Mouse (Mus musculus): ENCODE measurements around the gene Bod1l.

Bod1l gene

GRCm38 (mm10) chr5:41758671-41759639 lies 85.2 kb downstream of the Bod1l start:
- DNase-seq (ENCODE audit: low read depth in 1 of 2, low spot score in 2 of 2): no peak

- DNase-seq (ENCODE audit: low read depth in 1 of 2, low spot score in 2 of 2): no peak
Observed at GRCm38 (mm10) chr5:41757338-41757737, 86.8 kb downstream of the Bod1l start.

GRCm38 (mm10) chr5:41756396-41756795 lies 87.7 kb downstream of the Bod1l start:
- DNase-seq (ENCODE audit: low read depth in 1 of 2, low spot score in 2 of 2): no peak

- no peak for DNase-seq (ENCODE audit: low read depth in 1 of 2, low spot score in 2 of 2)
Observed at GRCm38 (mm10) chr5:41755373-41755960, 88.6 kb downstream of the Bod1l start.

DNA sequence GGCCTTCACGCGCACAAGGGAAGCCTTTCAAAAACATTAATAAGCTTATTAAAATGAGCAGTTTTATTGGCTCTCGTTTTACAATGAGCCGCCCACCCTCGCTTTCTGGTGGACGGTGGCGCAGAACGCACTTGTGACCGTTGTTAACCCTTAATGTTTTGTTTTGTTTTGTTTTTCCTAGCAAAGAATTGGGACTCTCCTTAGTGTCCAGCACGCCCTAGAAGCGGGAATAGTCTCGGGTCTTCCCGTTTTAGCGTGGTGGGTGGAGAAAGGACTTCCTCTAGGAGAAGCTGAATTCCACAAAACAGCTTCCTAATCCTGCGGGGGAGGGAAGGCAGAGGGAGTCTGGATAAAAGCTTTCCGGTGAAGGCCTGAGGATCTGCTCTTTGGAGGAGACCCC lies 89.3 kb downstream of the Bod1l start:
- no peak for DNase-seq (ENCODE audit: low read depth in 1 of 2, low spot score in 2 of 2)

DNA sequence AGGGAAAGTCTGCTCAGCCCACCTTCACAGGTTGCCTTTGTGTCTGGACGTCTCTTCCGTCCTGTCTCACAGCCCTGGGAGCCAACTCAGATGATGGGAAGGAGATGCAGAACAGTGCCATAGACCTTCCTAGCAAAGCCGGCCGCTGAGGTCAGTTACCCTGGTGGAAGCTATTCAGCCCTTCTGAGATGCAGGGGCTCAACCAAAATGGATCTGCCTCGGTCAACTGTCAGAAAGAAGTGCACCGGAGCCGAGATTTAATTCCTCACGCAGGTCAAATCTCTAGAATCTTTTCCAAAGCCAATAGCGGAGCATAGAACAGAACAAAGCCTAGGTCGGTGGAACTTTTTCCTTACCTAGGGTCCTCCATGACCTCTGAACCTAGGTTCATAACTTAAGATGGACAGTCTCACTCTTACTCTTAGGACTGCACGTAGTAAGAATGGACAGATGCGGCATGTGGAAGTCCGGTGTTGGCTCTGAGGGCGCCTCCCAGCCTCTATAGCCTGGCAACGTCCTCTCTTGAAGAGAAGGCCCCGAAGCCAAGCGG lies 89.8 kb downstream of the Bod1l start:
- no peak for DNase-seq (ENCODE audit: low read depth in 1 of 2, low spot score in 2 of 2)

GRCm38 (mm10) chr5:41752721-41753120 lies 91.4 kb downstream of the Bod1l start:
- no peak for DNase-seq (ENCODE audit: low read depth in 1 of 2, low spot score in 2 of 2)

DNA sequence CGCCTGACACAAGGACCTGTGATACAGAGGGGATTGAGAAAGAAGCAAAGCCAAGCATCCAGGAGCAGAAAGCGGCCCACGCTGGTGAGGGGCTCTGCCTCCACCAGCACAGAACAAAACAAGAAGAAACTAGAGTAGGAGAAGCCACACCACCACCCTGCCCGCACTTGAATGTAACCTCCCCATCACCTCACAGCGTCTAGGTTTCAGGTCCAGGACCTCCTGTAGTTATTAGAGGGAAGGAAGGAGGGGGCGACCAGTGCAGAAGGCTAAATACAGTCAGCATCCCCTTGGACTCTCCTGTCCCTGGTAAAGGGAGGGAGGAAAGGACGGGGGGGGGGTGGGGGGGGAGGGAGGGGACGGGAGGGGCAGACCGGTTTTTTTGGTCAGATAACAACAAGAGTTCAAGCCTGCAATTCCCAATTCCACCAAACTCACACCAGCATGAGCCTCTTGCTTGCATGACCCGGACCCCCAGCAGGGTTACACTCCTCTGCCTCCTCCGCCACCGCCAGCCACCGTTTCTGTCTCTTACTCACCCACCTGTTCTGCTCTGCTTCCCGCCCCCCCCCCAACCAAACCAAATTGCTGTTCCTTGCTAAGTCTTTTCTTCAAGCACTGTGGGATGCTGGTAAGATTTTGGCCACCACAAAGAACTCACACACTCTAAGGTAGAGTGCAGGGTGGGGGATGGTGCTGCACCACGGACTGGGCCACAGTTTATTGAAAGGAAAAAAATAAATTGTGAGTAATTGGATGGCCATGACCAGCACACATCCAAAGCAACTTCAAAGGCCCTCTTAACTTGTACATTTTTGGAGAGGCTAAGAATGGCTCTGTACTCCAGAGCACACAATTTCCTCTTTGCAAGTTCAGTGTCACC lies 99.0 kb downstream of the Bod1l start:
- no peak for DNase-seq (ENCODE audit: low read depth in 1 of 2, low spot score in 2 of 2)

DNA sequence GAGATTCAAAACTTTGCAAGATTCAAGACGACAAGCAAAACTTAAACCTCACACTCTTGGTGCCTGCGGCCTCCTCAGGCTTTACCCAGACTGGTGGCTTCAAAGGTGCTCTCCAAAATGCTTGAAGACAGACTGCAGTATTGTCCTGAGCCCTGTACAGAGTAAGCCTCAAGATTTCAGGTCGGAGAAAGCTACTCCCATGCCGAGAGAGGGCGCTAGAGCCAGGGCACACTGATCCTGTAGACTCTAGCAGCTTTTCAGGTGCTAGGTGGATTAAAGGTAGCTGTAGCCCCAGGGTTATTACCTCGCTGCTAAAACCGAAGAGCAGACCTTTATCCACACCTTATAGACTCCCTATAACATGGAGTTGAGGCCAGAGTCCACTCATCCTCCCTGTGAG lies 99.9 kb downstream of the Bod1l start:
- DNase-seq (ENCODE audit: low read depth in 1 of 2, low spot score in 2 of 2): no peak

GRCm38 (mm10) chr5:41738817-41739216 lies 105.3 kb downstream of the Bod1l start:
- DNase-seq (ENCODE audit: low read depth in 1 of 2, low spot score in 2 of 2): no peak

All from monocyte, adult 2 months (primary cell).